Mouse (Mus musculus): ENCODE results near the gene Ppp1r15b. TPM values are rescaled to one million over a fixed set of nuclear protein-coding genes. Genes with fewer than 3 reads are reported as not detected.

Ppp1r15b gene
- total RNA-seq, 1 experiment = 97.0 TPM

GRCm38 (mm10) chr1:133170196-133170595 is 39.3 kb downstream of the Ppp1r15b start:
- no peak for DNase-seq (ENCODE audit: low read depth, low spot score)
- Histone ChIP-seq H3K9ac (ENCODE audit: insufficient read depth, low read depth, low read length, poor library complexity, severe bottlenecking) (no peak overlapping the region), H3K4me3 (ENCODE audit: insufficient read depth in 1 of 2, low read depth in 1 of 2, low read length in 2 of 2, poor library complexity in 1 of 2, severe bottlenecking in 1 of 2) (no peak overlapping the region), H3K36me3 (ENCODE audit: control insufficient read depth, insufficient read depth, low read length, poor library complexity, severe bottlenecking) (no peaks in the 10 kb centered on the region), H3K27ac (ENCODE audit: insufficient read depth, low read depth, low read length, poor library complexity, severe bottlenecking) (no peak overlapping the region), H3K4me1 (ENCODE audit: control insufficient read depth in 2 of 2, insufficient read depth in 2 of 2, low read length in 2 of 2, poor library complexity in 1 of 2) (peaks cover 2 to 9% of the 10 kb centered on the region in 2 experiments; a peak in 1 of 4 replicates), H3K9me3 (ENCODE audit: control insufficient read depth, insufficient read depth, low read depth, low read length) (no peaks in the 10 kb centered on the region)
- TF ChIP-seq CHD2 (IDR thresholded peaks at IDR 0.05; ENCODE audit: low read depth, low read length) = no peak
- no peak for TF ChIP-seq ZNF384 (IDR thresholded peaks at IDR 0.05; ENCODE audit: low read depth, low read length)
- no peak for TF ChIP-seq ZC3H11A (IDR thresholded peaks at IDR 0.05; ENCODE audit: borderline replicate concordance, low read depth, low read length)
- TF ChIP-seq HCFC1 (IDR thresholded peaks at IDR 0.05; ENCODE audit: borderline replicate concordance, insufficient read depth, low read length) = no peak
- no peak for TF ChIP-seq MAFK (IDR thresholded peaks at IDR 0.05; ENCODE audit: insufficient read depth, low read depth, low read length)
- in situ Hi-C loops (cut with MboI; ENCODE audit: low sequenced_read_pairs in 2 of 2, unreplicated experiment in 2 of 2) = loop anchor here (10.0 to 25.0 kb wide), 3 partner anchors 185 to 442 kb away; partner anchors contain the start of genes Ren1 (in 2 of the 2), Etnk2 (in 1 of the 2) and Snrpe (in 1 of the 2)

- in situ Hi-C loops (cut with MboI; ENCODE audit: low sequenced_read_pairs in 2 of 2, unreplicated experiment in 2 of 2) = loop anchor here (10.0 to 25.0 kb wide), 3 partner anchors 183 to 441 kb away; partner anchors contain the start of genes Ren1 (in 2 of the 2), Etnk2 (in 1 of the 2) and Snrpe (in 1 of the 2)
- no peak for DNase-seq (ENCODE audit: low read depth, low spot score)
- H3K4me1 ChIP-seq (ENCODE audit: control insufficient read depth in 2 of 2, insufficient read depth in 2 of 2, low read length in 2 of 2, poor library complexity in 1 of 2) = peaks cover 2 to 9% of the 10 kb centered on the region in 2 experiments; a peak in 1 of 4 replicates
- no peak overlapping the region for H3K4me3 ChIP-seq (ENCODE audit: insufficient read depth in 1 of 2, low read depth in 1 of 2, low read length in 2 of 2, poor library complexity in 1 of 2, severe bottlenecking in 1 of 2)
- no peak overlapping the region for H3K27ac ChIP-seq (ENCODE audit: insufficient read depth, low read depth, low read length, poor library complexity, severe bottlenecking)
- H3K9me3 ChIP-seq (ENCODE audit: control insufficient read depth, insufficient read depth, low read depth, low read length) = no peaks in the 10 kb centered on the region
- no peak overlapping the region for H3K9ac ChIP-seq (ENCODE audit: insufficient read depth, low read depth, low read length, poor library complexity, severe bottlenecking)
- H3K36me3 ChIP-seq (ENCODE audit: control insufficient read depth, insufficient read depth, low read length, poor library complexity, severe bottlenecking) = no peaks in the 10 kb centered on the region
- TF ChIP-seq CHD2 (IDR thresholded peaks at IDR 0.05; ENCODE audit: low read depth, low read length) (no peak), MAFK (IDR thresholded peaks at IDR 0.05; ENCODE audit: insufficient read depth, low read depth, low read length) (no peak), HCFC1 (IDR thresholded peaks at IDR 0.05; ENCODE audit: borderline replicate concordance, insufficient read depth, low read length) (no peak), ZC3H11A (IDR thresholded peaks at IDR 0.05; ENCODE audit: borderline replicate concordance, low read depth, low read length) (no peak), ZNF384 (IDR thresholded peaks at IDR 0.05; ENCODE audit: low read depth, low read length) (no peak)
These were observed 40.4 kb downstream of the Ppp1r15b start for GRCm38 (mm10) chr1:133171357-133171756.

GRCm38 (mm10) chr1:133175150-133175549 is 44.2 kb downstream of the Ppp1r15b start:
- peaks cover 2 to 7% of the 10 kb centered on the region in 2 experiments; a peak in 1 of 4 replicates for H3K4me1 ChIP-seq (ENCODE audit: control insufficient read depth in 2 of 2, insufficient read depth in 2 of 2, low read length in 2 of 2, poor library complexity in 1 of 2)
- H3K4me3 ChIP-seq (ENCODE audit: insufficient read depth in 1 of 2, low read depth in 1 of 2, low read length in 2 of 2, poor library complexity in 1 of 2, severe bottlenecking in 1 of 2) = no peak overlapping the region

DNA sequence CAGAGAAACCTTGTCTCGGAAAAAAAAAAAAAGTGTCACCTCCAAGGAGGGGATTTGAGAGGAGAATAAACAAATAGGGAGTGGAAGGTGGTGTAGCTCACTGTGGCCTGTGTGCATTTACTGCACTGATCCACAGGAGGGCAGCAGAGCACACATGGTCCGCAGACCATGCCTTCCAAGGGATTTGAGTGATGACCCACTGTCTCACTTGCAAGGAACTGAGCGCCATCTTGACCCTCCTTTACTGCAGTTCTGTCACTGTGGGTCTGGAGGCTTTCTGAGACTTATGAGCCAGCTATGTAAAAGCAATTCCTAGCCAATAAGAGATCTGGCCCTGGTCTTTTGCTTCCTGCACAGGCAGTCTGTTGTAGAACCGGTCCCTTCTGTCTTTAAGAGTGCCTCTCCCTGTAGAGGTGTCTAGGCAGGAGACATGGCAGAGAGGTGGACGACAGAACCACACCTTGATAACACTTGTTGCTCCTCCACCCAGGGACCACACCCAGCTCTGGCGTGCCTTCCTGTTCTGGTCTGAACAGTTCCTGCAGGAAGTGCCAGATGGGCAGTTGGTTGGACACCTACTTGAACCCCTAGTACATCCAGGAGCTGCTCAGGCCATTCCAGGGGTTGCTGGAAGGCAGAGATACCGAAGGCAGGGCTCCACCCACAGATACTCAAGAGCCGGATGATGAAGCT is 46.7 kb downstream of the Ppp1r15b start:
- H3K4me1 ChIP-seq (ENCODE audit: control insufficient read depth in 2 of 2, insufficient read depth in 2 of 2, low read length in 2 of 2, poor library complexity in 1 of 2) = peaks cover 0 to 5% of the 10 kb centered on the region in 2 experiments; a peak in 2 of 4 replicates
- H3K9ac ChIP-seq (ENCODE audit: insufficient read depth, low read depth, low read length, poor library complexity, severe bottlenecking) = no peak overlapping the region
- in situ Hi-C loops (cut with MboI; ENCODE audit: low sequenced_read_pairs in 2 of 2, unreplicated experiment in 2 of 2) = loop anchor here in 1 of 2 experiments (10.0 kb wide), 1 partner anchor 177 kb away; the partner anchor contains the start of gene Ren1
- H3K4me3 ChIP-seq (ENCODE audit: insufficient read depth in 1 of 2, low read depth in 1 of 2, low read length in 2 of 2, poor library complexity in 1 of 2, severe bottlenecking in 1 of 2) = no peak overlapping the region
- DNase-seq (ENCODE audit: low read depth, low spot score) = peak; percentile 65
- no peaks in the 10 kb centered on the region for H3K36me3 ChIP-seq (ENCODE audit: control insufficient read depth, insufficient read depth, low read length, poor library complexity, severe bottlenecking)
- no peak overlapping the region for H3K27ac ChIP-seq (ENCODE audit: insufficient read depth, low read depth, low read length, poor library complexity, severe bottlenecking)
- no peak for TF ChIP-seq ZNF384 (IDR thresholded peaks at IDR 0.05; ENCODE audit: low read depth, low read length)
- TF ChIP-seq ZC3H11A (IDR thresholded peaks at IDR 0.05; ENCODE audit: borderline replicate concordance, low read depth, low read length) = peak; percentile 92; the same call in 1 of the 2 replicates
- TF ChIP-seq CHD2 (IDR thresholded peaks at IDR 0.05; ENCODE audit: low read depth, low read length) = no peak
- TF ChIP-seq HCFC1 (IDR thresholded peaks at IDR 0.05; ENCODE audit: borderline replicate concordance, insufficient read depth, low read length) = no peak
- H3K9me3 ChIP-seq (ENCODE audit: control insufficient read depth, insufficient read depth, low read depth, low read length) = no peaks in the 10 kb centered on the region

More at GRCm38 (mm10) chr1:133175150-133175549, 44.2 kb downstream of the Ppp1r15b start:
- in situ Hi-C loops (cut with MboI; ENCODE audit: low sequenced_read_pairs in 2 of 2, unreplicated experiment in 2 of 2) = loop anchor here in 1 of 2 experiments (10.0 kb wide), 1 partner anchor 180 kb away; the partner anchor contains the start of gene Ren1
- H3K9me3 ChIP-seq (ENCODE audit: control insufficient read depth, insufficient read depth, low read depth, low read length) = no peaks in the 10 kb centered on the region
- no peaks in the 10 kb centered on the region for H3K36me3 ChIP-seq (ENCODE audit: control insufficient read depth, insufficient read depth, low read length, poor library complexity, severe bottlenecking)
- H3K9ac ChIP-seq (ENCODE audit: insufficient read depth, low read depth, low read length, poor library complexity, severe bottlenecking) = no peak overlapping the region
- DNase-seq (ENCODE audit: low read depth, low spot score) = no peak
- no peak overlapping the region for H3K27ac ChIP-seq (ENCODE audit: insufficient read depth, low read depth, low read length, poor library complexity, severe bottlenecking)
- no peak for TF ChIP-seq HCFC1 (IDR thresholded peaks at IDR 0.05; ENCODE audit: borderline replicate concordance, insufficient read depth, low read length)
- TF ChIP-seq ZNF384 (IDR thresholded peaks at IDR 0.05; ENCODE audit: low read depth, low read length) = no peak
- no peak for TF ChIP-seq MAFK (IDR thresholded peaks at IDR 0.05; ENCODE audit: insufficient read depth, low read depth, low read length)
- TF ChIP-seq CHD2 (IDR thresholded peaks at IDR 0.05; ENCODE audit: low read depth, low read length) = no peak
- no peak for TF ChIP-seq ZC3H11A (IDR thresholded peaks at IDR 0.05; ENCODE audit: borderline replicate concordance, low read depth, low read length)
